Mouse (Mus musculus): ENCODE measurements at regions not wholly inside any gene's neighbourhood (a gene's known extent, or its start where the extent isn't known, plus 50 kb on each side); places are given as distances from the start of the nearest gene placed in this dataset.
"Not testable (repeated sequence)": the region's sequence is repeated elsewhere in the genome, so short reads cannot be mapped to it uniquely, and the experiment has no call there.

GRCm38 (mm10) chr17:49278973-49279727 lies 149.0 kb upstream of the Mocs1 start:
- DNase-seq (ENCODE audit: low spot score): no peak

GRCm38 (mm10) chr17:49281344-49281743 lies 146.8 kb upstream of the Mocs1 start:
- DNase-seq (ENCODE audit: low spot score): no peak

- peak; percentile 6 for DNase-seq (ENCODE audit: low spot score)
Measured at GRCm38 (mm10) chr17:49282498-49282897, 145.7 kb upstream of the Mocs1 start.

- DNase-seq (ENCODE audit: low spot score): no peak
Measured at GRCm38 (mm10) chr17:49283491-49283890, 144.7 kb upstream of the Mocs1 start.

GRCm38 (mm10) chr17:49291636-49292035 lies 136.5 kb upstream of the Mocs1 start:
- DNase-seq (ENCODE audit: low spot score): no peak

- DNase-seq (ENCODE audit: low spot score): no peak
Measured at GRCm38 (mm10) chr17:49304461-49304860, 123.7 kb upstream of the Mocs1 start.

- DNase-seq (ENCODE audit: low spot score): no peak
Measured at GRCm38 (mm10) chr17:49305116-49305515, 123.0 kb upstream of the Mocs1 start.

GRCm38 (mm10) chr17:49309079-49309478 lies 119.1 kb upstream of the Mocs1 start:
- DNase-seq (ENCODE audit: low spot score): peak; percentile 85

- DNase-seq (ENCODE audit: low spot score): no peak
Measured at GRCm38 (mm10) chr17:49314196-49314595, 114.0 kb upstream of the Mocs1 start.

- DNase-seq (ENCODE audit: low spot score): no peak
Measured at GRCm38 (mm10) chr17:49327524-49327923, 100.6 kb upstream of the Mocs1 start.

GRCm38 (mm10) chr17:49335318-49335717 lies 92.8 kb upstream of the Mocs1 start:
- DNase-seq (ENCODE audit: low spot score): no peak

- no peak for DNase-seq (ENCODE audit: low spot score)
Measured at GRCm38 (mm10) chr17:49337881-49338280, 90.3 kb upstream of the Mocs1 start.

GRCm38 (mm10) chr17:49342636-49343035 lies 85.5 kb upstream of the Mocs1 start:
- DNase-seq (ENCODE audit: low spot score): no peak

- DNase-seq (ENCODE audit: low spot score): peak; percentile 18
Measured at GRCm38 (mm10) chr17:49346701-49347100, 81.5 kb upstream of the Mocs1 start.

GRCm38 (mm10) chr17:49349328-49349727 lies 78.8 kb upstream of the Mocs1 start:
- DNase-seq (ENCODE audit: low spot score): no peak

GRCm38 (mm10) chr17:49359212-49359611 lies 69.0 kb upstream of the Mocs1 start:
- DNase-seq (ENCODE audit: low spot score): no peak

GRCm38 (mm10) chr17:49360251-49360650 lies 67.9 kb upstream of the Mocs1 start:
- not testable (repeated sequence) for DNase-seq (ENCODE audit: low spot score)

GRCm38 (mm10) chr17:49367791-49368190 lies 60.4 kb upstream of the Mocs1 start:
- no peak for DNase-seq (ENCODE audit: low spot score)

- DNase-seq (ENCODE audit: low spot score): no peak
Measured at GRCm38 (mm10) chr17:49368476-49369269, 59.5 kb upstream of the Mocs1 start.

- no peak for DNase-seq (ENCODE audit: low spot score)
Measured at GRCm38 (mm10) chr17:49377626-49378025, 50.5 kb upstream of the Mocs1 start.

Data from layer of hippocampus, adult 11-12 months (tissue).